ENCODE assay signal across 7 mouse cellular contexts in genomic region chr13:51930301-51930747, GRCm38 (mm10).
DNase-seq lines count a peak whose midpoint lies in the region; ATAC-seq lines count a peak whose summit lies in the region.

No protein-coding gene starts in this region.

- peaks cover 20% of the 10 kb centered on the region for H3K4me1 ChIP-seq in limb, embryonic 13.5 days
- H3K4me1 ChIP-seq in limb, embryonic 10.5 days = peaks cover 16% of the 10 kb centered on the region
- H3K4me1 ChIP-seq in embryonic facial prominence, embryonic 14.5 days (ENCODE audit: control insufficient read depth, insufficient read depth, low read length) = peaks cover 4% of the 10 kb centered on the region; the same call in 1 of the 2 replicates
- peaks cover 15% of the 10 kb centered on the region for H3K4me1 ChIP-seq in hindbrain, embryonic 12.5 days

- H3K9ac ChIP-seq in limb, embryonic 13.5 days = 0 out of 2 replicates have a peak overlapping the region, but pooled peaks have one; percentile 1
- H3K9ac ChIP-seq in embryonic facial prominence, embryonic 14.5 days (ENCODE audit: low read depth, low read length) = no peak overlapping the region
- H3K9ac ChIP-seq in hindbrain, embryonic 12.5 days = no peak overlapping the region

- H3K27ac ChIP-seq in limb, embryonic 13.5 days = peak overlapping the region; percentile 10; the same call in 1 of the 2 replicates
- H3K27ac ChIP-seq in limb, embryonic 10.5 days = no peak overlapping the region
- H3K27ac ChIP-seq in embryonic facial prominence, embryonic 14.5 days (replicated peaks; ENCODE audit: low read depth, low read length) = no peak overlapping the region
- H3K27ac ChIP-seq in hindbrain, embryonic 12.5 days = no peak overlapping the region

- peak; percentile 40; the same call in 1 of the 2 replicates for ATAC-seq in limb, embryonic 13.5 days (ENCODE audit: low FRiP score, low read depth)
- ATAC-seq in embryonic facial prominence, embryonic 14.5 days (ENCODE audit: low read depth) = 0 out of 2 replicates have a peak, but pooled peaks have one; percentile 18
- ATAC-seq in hindbrain, embryonic 12.5 days (ENCODE audit: low FRiP score) = peak; percentile 58
- ATAC-seq in activated CD4-positive, CD25-positive, alpha-beta regulatory T cell, adult 4 months = no peak

- WGBS in limb, embryonic 13.5 days = 31% methylated on average over 6 of the region's 6 CpGs
- WGBS in limb, embryonic 10.5 days = 61% methylated on average over 6 of the region's 6 CpGs
- 34% methylated on average over 4 of the region's 6 CpGs for WGBS in embryonic facial prominence, embryonic 14.5 days
- 35% methylated on average over 6 of the region's 6 CpGs for WGBS in hindbrain, embryonic 12.5 days

- no peaks in the 10 kb centered on the region for H3K36me3 ChIP-seq in limb, embryonic 13.5 days
- no peaks in the 10 kb centered on the region for H3K36me3 ChIP-seq in limb, embryonic 10.5 days
- no peaks in the 10 kb centered on the region for H3K36me3 ChIP-seq in embryonic facial prominence, embryonic 14.5 days (ENCODE audit: control insufficient read depth, insufficient read depth, low read length)
- H3K36me3 ChIP-seq in hindbrain, embryonic 12.5 days = no peaks in the 10 kb centered on the region

- no peak overlapping the region for H3K4me2 ChIP-seq in limb, embryonic 13.5 days (replicated peaks)
- no peak overlapping the region for H3K4me2 ChIP-seq in embryonic facial prominence, embryonic 14.5 days (ENCODE audit: low read depth, low read length)
- no peak overlapping the region for H3K4me2 ChIP-seq in hindbrain, embryonic 12.5 days (replicated peaks)

- 0 out of 2 replicates have a peak, but pooled peaks cover 8% of the 10 kb centered on the region for H3K27me3 ChIP-seq in limb, embryonic 13.5 days
- peaks cover 13% of the 10 kb centered on the region; the same call in 1 of the 2 replicates for H3K27me3 ChIP-seq in limb, embryonic 10.5 days (ENCODE audit: low read depth, poor library complexity, severe bottlenecking)
- no peaks in the 10 kb centered on the region for H3K27me3 ChIP-seq in embryonic facial prominence, embryonic 14.5 days (replicated peaks; ENCODE audit: control insufficient read depth, insufficient read depth, low read length)
- peaks cover 50% of the 10 kb centered on the region for H3K27me3 ChIP-seq in hindbrain, embryonic 12.5 days

- H3K4me3 ChIP-seq in limb, embryonic 13.5 days = no peak overlapping the region
- no peak overlapping the region for H3K4me3 ChIP-seq in limb, embryonic 10.5 days
- H3K4me3 ChIP-seq in embryonic facial prominence, embryonic 14.5 days (ENCODE audit: low read depth, low read length) = no peak overlapping the region
- H3K4me3 ChIP-seq in hindbrain, embryonic 12.5 days = no peak overlapping the region

- DNase-seq in limb, embryonic 10.5 days (ENCODE audit: low spot score) = no peak
- DNase-seq in adrenal gland, postnatal 25 days = peak; percentile 44
- no peak for DNase-seq in embryonic facial prominence, embryonic 14.5 days (ENCODE audit: low spot score)
- DNase-seq in right cerebral cortex, postnatal 25 days = peak; percentile 39

- H3K9me3 ChIP-seq in limb, embryonic 13.5 days = no peaks in the 10 kb centered on the region
- no peaks in the 10 kb centered on the region for H3K9me3 ChIP-seq in limb, embryonic 10.5 days (replicated peaks)
- H3K9me3 ChIP-seq in embryonic facial prominence, embryonic 14.5 days (ENCODE audit: control insufficient read depth, low read length) = no peaks in the 10 kb centered on the region
- no peaks in the 10 kb centered on the region for H3K9me3 ChIP-seq in hindbrain, embryonic 12.5 days (replicated peaks)

Comparison
In these comparisons a context has a peak if more than half of its experiments do, and no peak if none do; other contexts are left out.
1. DNase-seq: peak in adrenal gland, postnatal 25 days (single experiment) and right cerebral cortex, postnatal 25 days (single experiment); none in limb, embryonic 10.5 days (single experiment) and embryonic facial prominence, embryonic 14.5 days (single experiment).